Mouse (Mus musculus) layer of hippocampus, adult 6 months (tissue): ENCODE results near the gene Prl3d3. TPM values are rescaled to one million over a fixed set of nuclear protein-coding genes. Genes with fewer than 3 reads are reported as not detected.

Experiments
- long read RNA-seq, 2 experiments: library from polyadenylated mRNA; unstranded; transcript quantifications; one replicate each; pipeline ENCODE4 v2.0.0; 2019 to 2020
- polyA plus RNA-seq: library from polyadenylated mRNA; unstranded; fragments of <200 nt; fragmentation: Nextera tagmentation; gene quantifications from 2 replicates; pipeline ENCODE4 v1.2.3, GENCODE M21; 2021

Gene Prl3d3
- not detected in 2 replicates for polyA plus RNA-seq
- long read RNA-seq, experiment 1, result 0 reads
- long read RNA-seq, experiment 2, result 0 reads

DNA sequence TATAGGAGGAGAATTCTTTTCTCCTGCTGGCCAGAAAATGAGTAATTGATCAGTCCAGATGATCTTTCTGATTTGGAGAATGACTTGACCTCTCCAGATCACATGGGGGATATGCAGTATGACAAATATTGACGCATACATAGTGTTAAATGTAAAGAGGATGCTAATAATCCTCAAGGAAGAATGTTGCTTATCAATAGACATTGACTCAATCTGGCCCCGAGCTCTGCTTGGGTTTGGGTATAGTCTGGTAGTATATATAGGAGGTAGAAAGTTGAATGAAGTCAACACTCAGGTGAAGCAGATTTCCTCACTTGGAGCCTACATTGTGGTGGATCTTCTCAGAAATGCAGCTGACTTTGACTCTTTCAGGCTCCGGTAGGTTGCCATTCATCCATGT is at the start of gene Prl3d3:
Gene Prl3d3, plus strand, starts transcription at position 301 of the 400 bp plus-strand sequence.

GRCm38 (mm10) chr13:27121398-27121797 is 35.2 kb upstream of the Prl3d3 start, which contains the start of gene Prl3d2:
TSS of gene Prl3d2 (plus strand) at chr13:27121698.

DNA sequence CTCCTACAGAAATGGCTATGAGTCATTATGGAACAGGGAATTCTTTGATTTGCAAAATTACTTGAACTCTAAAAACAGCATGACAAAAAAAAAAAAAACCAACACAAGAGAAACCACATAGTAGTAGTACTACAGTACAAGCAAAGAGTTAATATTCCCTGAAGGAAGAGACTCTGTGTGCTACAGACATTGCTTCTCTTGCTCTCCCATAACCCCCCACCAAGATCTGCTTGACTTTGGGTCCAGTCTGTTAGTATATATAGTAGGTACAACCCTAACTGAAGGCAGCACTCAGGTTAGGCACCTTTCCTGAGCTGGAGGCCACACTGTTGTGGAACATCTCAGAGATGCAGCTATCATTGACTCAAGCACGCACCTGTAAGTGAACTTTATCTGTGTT is 39.8 kb downstream of the Prl3d3 start, which contains the start of gene Prl3c1:
Gene Prl3c1, plus strand, starts transcription at position 301 of the 400 bp plus-strand sequence.

Other genes starting within 250 kb of the Prl3d3 start
- gene Prl, start 99.2 kb upstream of the Prl3d3 start, polyA plus RNA-seq, result 0.21 TPM in 1 of 2 replicates, not detected in the other
- not detected in 2 replicates for gene Prl3d1, start 62.6 kb upstream of the Prl3d3 start, polyA plus RNA-seq
- not detected in 2 replicates for gene Prl3d2, start 35.1 kb upstream of the Prl3d3 start, polyA plus RNA-seq
- not detected in 2 replicates for gene Prl3c1, start 39.9 kb downstream of the Prl3d3 start, polyA plus RNA-seq
- gene Prl3b1, start 85.1 kb downstream of the Prl3d3 start, polyA plus RNA-seq, result not detected in 2 replicates
- gene Prl3a1, start 102.6 kb downstream of the Prl3d3 start, polyA plus RNA-seq, result not detected in 2 replicates
- not detected in 2 replicates for gene Prl6a1, start 155.8 kb downstream of the Prl3d3 start, polyA plus RNA-seq
- gene Prl8a2, start 188.9 kb downstream of the Prl3d3 start, polyA plus RNA-seq, result not detected in 2 replicates
- gene Prl2b1, start 234.1 kb downstream of the Prl3d3 start, polyA plus RNA-seq, result not detected in 2 replicates